Comparison of ENCODE assay signal across 20 mouse cellular contexts in the genomic region with DNA sequence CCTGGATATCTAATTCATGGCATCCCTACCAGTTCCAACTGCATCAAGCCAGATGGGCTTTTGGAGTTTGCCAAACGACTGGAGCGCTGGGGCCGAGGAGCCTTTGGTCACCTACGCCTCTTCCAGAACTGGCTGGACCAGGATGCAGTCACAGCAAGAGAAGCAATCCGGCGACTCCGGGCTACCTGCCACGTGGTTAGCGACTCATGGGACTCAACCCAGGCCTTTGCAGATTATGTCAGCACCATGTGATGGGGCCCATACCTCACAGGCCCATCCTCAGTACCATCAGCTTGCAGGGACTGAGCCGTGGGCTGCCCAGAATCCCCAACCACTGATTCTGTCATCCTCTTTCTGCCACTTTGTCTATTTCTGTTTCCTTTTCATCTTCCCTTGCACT. TPM values are rescaled to one million over a fixed set of nuclear protein-coding genes. Genes with fewer than 3 reads are reported as not detected.
A peak's percentile ranks its signal among the peaks of the same experiment; 100 is the strongest.
DNase-seq lines count a peak whose midpoint lies in the region; ATAC-seq lines count a peak whose summit lies in the region.
"Had no signal": no experiment of that assay in that cellular context is flagged by ENCODE, and none has a peak within 500 bp of the region (broad histone marks: within the 10 kb centered on the region; RNA-seq: fewer than 3 reads in every experiment).

No protein-coding gene starts in this region.

- DNase-seq in kidney, postnatal 10 days: peak; percentile 11
- no peak for DNase-seq in kidney, postnatal 25 days
- DNase-seq in 3134 (ENCODE audit: extremely low read depth, insufficient read length, low spot score) (peak; percentile 49), 3T3-L1 (ENCODE audit: low read depth, low spot score) (peak; percentile 88)
- DNase-seq in Muller cell, postnatal 12 days (ENCODE audit: inconsistent ontology term): peak; percentile 3
- no peak for DNase-seq in urinary bladder, postnatal 10 days (ENCODE audit: low spot score)
- no peak for DNase-seq in gastrocnemius, adult 18-20 months (ENCODE audit: low spot score)
- DNase-seq: adrenal gland, adult 2 months; adrenal gland, postnatal 10 days; adrenal gland, postnatal 25 days; cerebellum, adult 11 months; cerebellum, adult 18-20 months; cerebellum, adult 8-10 months; cerebellum, adult 9-11 months; embryo, embryonic 11 days had no signal

- no peak for ATAC-seq in megakaryocyte, adult 5-6 weeks (ENCODE audit: poor library complexity, severe bottlenecking)
- ATAC-seq: activated CD4-positive, CD25-positive, alpha-beta regulatory T cell, adult 4 months; forebrain, embryonic 14.5 days; forebrain, embryonic 16.5 days; Patski had no signal

RNA-seq across cellular contexts. Expression of gene Lrrc41, which starts 21.2 kb away (rescaled TPM):
- 14.3 and 15.1 TPM in 2 replicates for total RNA-seq in megakaryocyte, adult 5-6 weeks (2015)
- 9.9 and 16.3 TPM in 2 replicates for total RNA-seq in megakaryocyte, adult 5-6 weeks (2017)
- total RNA-seq in gastrocnemius, adult 18-20 months (2021): 10 to 100 TPM; 18.1 to 18.2 TPM

RNA-seq across cellular contexts. Expression of gene Uqcrh, which starts 21.4 kb away (rescaled TPM):
- total RNA-seq in megakaryocyte, adult 5-6 weeks (2015): 465 and 482 TPM in 2 replicates
- total RNA-seq in megakaryocyte, adult 5-6 weeks (2017): 334 and 347 TPM in 2 replicates
- 100 to 1,000 TPM; 730 to 801 TPM for total RNA-seq in gastrocnemius, adult 18-20 months (2021)

RNA-seq across cellular contexts. Expression of gene Rad54l, which starts 27.2 kb away (rescaled TPM):
- total RNA-seq in megakaryocyte, adult 5-6 weeks (2015): 16.6 and 18.7 TPM in 2 replicates
- total RNA-seq in megakaryocyte, adult 5-6 weeks (2017): 15.4 and 19.1 TPM in 2 replicates
- under 1 TPM; 0.28 to 0.71 TPM for total RNA-seq in gastrocnemius, adult 18-20 months (2021)

RNA-seq across cellular contexts. Expression of gene Pomgnt1, which starts 27.3 kb away (rescaled TPM):
- 3.3 and 6.7 TPM in 2 replicates for total RNA-seq in megakaryocyte, adult 5-6 weeks (2015)
- 7.3 and 9.3 TPM in 2 replicates for total RNA-seq in megakaryocyte, adult 5-6 weeks (2017)
- 10 to 100 TPM; 46.1 to 49.9 TPM for total RNA-seq in gastrocnemius, adult 18-20 months (2021)

RNA-seq across cellular contexts. Expression of gene Nsun4, which starts 42.6 kb away (rescaled TPM):
- 9.6 and 10.4 TPM in 2 replicates for total RNA-seq in megakaryocyte, adult 5-6 weeks (2015)
- total RNA-seq in megakaryocyte, adult 5-6 weeks (2017): 7.9 and 14.0 TPM in 2 replicates
- total RNA-seq in gastrocnemius, adult 18-20 months (2021): 10 to 100 TPM; 13.2 to 14.2 TPM

Comparison
In these comparisons a context has a peak if more than half of its experiments do, and no peak if none do; other contexts are left out.
1. DNase-seq: peak in kidney, postnatal 10 days (single experiment), 3134 (single experiment), 3T3-L1 (single experiment) and Muller cell, postnatal 12 days (single experiment); none in kidney, postnatal 25 days (0 of 2), urinary bladder, postnatal 10 days (single experiment) and gastrocnemius, adult 18-20 months (single experiment).
2. RNA of gene Rad54l, which starts 27.2 kb away (total RNA-seq): 15.4 to 19.1 TPM in megakaryocyte, adult 5-6 weeks; 0.28 to 0.71 TPM in gastrocnemius, adult 18-20 months; every median in the first group is over 4 times any median in the second.